Mouse (Mus musculus): ENCODE measurements around the gene Irgq. TPM values are rescaled to one million over a fixed set of nuclear protein-coding genes. Genes with fewer than 3 reads are reported as not detected.

Gene Irgq
- polyA plus RNA-seq, 1 experiment, result 8.2 TPM

GRCm38 (mm10) chr7:24585995-24586394, 55.5 kb downstream of the Irgq start:
- TF ChIP-seq CTCF (IDR thresholded peaks at IDR 0.05; ENCODE audit: low read depth, low read length) (no peak), POLR2A (IDR thresholded peaks at IDR 0.05; ENCODE audit: insufficient read depth, low read length) (no peak), EP300 (IDR thresholded peaks at IDR 0.05; ENCODE audit: insufficient read depth, low read depth, low read length) (no peak)
- peak overlapping the region; percentile 29 for H3K9ac ChIP-seq (ENCODE audit: low read depth, poor library complexity, severe bottlenecking)
- H3K36me3 ChIP-seq (ENCODE audit: control insufficient read depth, insufficient read depth, low read length, poor library complexity, severe bottlenecking), result no peaks in the 10 kb centered on the region
- no peaks in the 10 kb centered on the region for H3K27me3 ChIP-seq (ENCODE audit: control insufficient read depth, insufficient read depth, low read length, poor library complexity, severe bottlenecking)
- no peak overlapping the region for H3K27ac ChIP-seq (ENCODE audit: insufficient read depth, low read length)
- H3K4me3 ChIP-seq (ENCODE audit: low read depth, low read length), result peak overlapping the region; percentile 75
- peaks cover 1% of the 10 kb centered on the region for H3K4me1 ChIP-seq (ENCODE audit: control insufficient read depth, insufficient read depth, low read length)
- H3K9me3 ChIP-seq (replicated peaks; ENCODE audit: control insufficient read depth, insufficient read depth, low read length, poor library complexity, severe bottlenecking), result peaks cover 5% of the 10 kb centered on the region; the same call in 1 of the 2 replicates

- no peak overlapping the region for H3K9ac ChIP-seq (ENCODE audit: low read depth, poor library complexity, severe bottlenecking)
- TF ChIP-seq POLR2A (IDR thresholded peaks at IDR 0.05; ENCODE audit: insufficient read depth, low read length), result no peak
- no peak for TF ChIP-seq CTCF (IDR thresholded peaks at IDR 0.05; ENCODE audit: low read depth, low read length)
- no peak for TF ChIP-seq EP300 (IDR thresholded peaks at IDR 0.05; ENCODE audit: insufficient read depth, low read depth, low read length)
- H3K36me3 ChIP-seq (ENCODE audit: control insufficient read depth, insufficient read depth, low read length, poor library complexity, severe bottlenecking), result no peaks in the 10 kb centered on the region
- peaks cover 1% of the 10 kb centered on the region for H3K4me1 ChIP-seq (ENCODE audit: control insufficient read depth, insufficient read depth, low read length)
- H3K27me3 ChIP-seq (ENCODE audit: control insufficient read depth, insufficient read depth, low read length, poor library complexity, severe bottlenecking), result no peaks in the 10 kb centered on the region
- H3K9me3 ChIP-seq (replicated peaks; ENCODE audit: control insufficient read depth, insufficient read depth, low read length, poor library complexity, severe bottlenecking), result peaks cover 5% of the 10 kb centered on the region; the same call in 1 of the 2 replicates
- peak overlapping the region; percentile 47; the same call in 1 of the 2 replicates for H3K4me3 ChIP-seq (ENCODE audit: low read depth, low read length)
- no peak overlapping the region for H3K27ac ChIP-seq (ENCODE audit: insufficient read depth, low read length)
These were observed 56.3 kb downstream of the Irgq start for GRCm38 (mm10) chr7:24586828-24587227.

GRCm38 (mm10) chr7:24587330-24588105, 57.0 kb downstream of the Irgq start, which contains the start of the genes Ethe1 and Zfp575:
Ethe1 (plus strand) TSS chr7:24587543.
Zfp575 (minus strand) TSS chr7:24587641.
- Histone ChIP-seq H3K27ac (ENCODE audit: insufficient read depth, low read length) (no peak within 1 kb of the TSS), H3K4me1 (ENCODE audit: control insufficient read depth, insufficient read depth, low read length) (peaks cover 1% of the 10 kb centered on the region), H3K9me3 (replicated peaks; ENCODE audit: control insufficient read depth, insufficient read depth, low read length, poor library complexity, severe bottlenecking) (peaks cover 5% of the 10 kb centered on the region; the same call in 1 of the 2 replicates), H3K36me3 (ENCODE audit: control insufficient read depth, insufficient read depth, low read length, poor library complexity, severe bottlenecking) (no peaks in the 10 kb centered on the region), H3K9ac (ENCODE audit: low read depth, poor library complexity, severe bottlenecking) (no peak within 1 kb of the TSS), H3K27me3 (ENCODE audit: control insufficient read depth, insufficient read depth, low read length, poor library complexity, severe bottlenecking) (no peaks in the 10 kb centered on the region), H3K4me3 (ENCODE audit: low read depth, low read length) (peak within 1 kb of the TSS; percentile 47)
- TF ChIP-seq CTCF (IDR thresholded peaks at IDR 0.05; ENCODE audit: low read depth, low read length) (no peak), EP300 (IDR thresholded peaks at IDR 0.05; ENCODE audit: insufficient read depth, low read depth, low read length) (no peak; the same call in 1 of the 2 replicates), POLR2A (IDR thresholded peaks at IDR 0.05; ENCODE audit: insufficient read depth, low read length) (peak; percentile 69)

Other genes with a start within 250 kb of the Irgq start
- 5.6 and 9.0 TPM in 2 replicates for gene Zfp61, start 229.5 kb upstream of the Irgq start, polyA plus RNA-seq (2011; ENCODE audit: insufficient read depth, insufficient read length, low read depth, missing spikeins)
- 4.7 and 5.3 TPM in 2 replicates for gene Zfp94, start 214.0 kb upstream of the Irgq start, polyA plus RNA-seq (2011; ENCODE audit: insufficient read depth, insufficient read length, low read depth, missing spikeins)
- gene Tescl, start 196.8 kb upstream of the Irgq start, polyA plus RNA-seq (2011; ENCODE audit: insufficient read depth, insufficient read length, low read depth, missing spikeins), result not detected in 2 replicates
- not detected in 2 replicates for gene Lypd5, start 181.5 kb upstream of the Irgq start, polyA plus RNA-seq (2011; ENCODE audit: insufficient read depth, insufficient read length, low read depth, missing spikeins)
- gene Kcnn4, start 160.4 kb upstream of the Irgq start, polyA plus RNA-seq (2011; ENCODE audit: insufficient read depth, insufficient read length, low read depth, missing spikeins), result 1.4 and 1.8 TPM in 2 replicates
- 25.5 and 37.9 TPM in 2 replicates for gene Smg9, start 131.1 kb upstream of the Irgq start, polyA plus RNA-seq (2011; ENCODE audit: insufficient read depth, insufficient read length, low read depth, missing spikeins)
- gene Irgc1, start 78.4 kb upstream of the Irgq start, polyA plus RNA-seq (2011; ENCODE audit: insufficient read depth, insufficient read length, low read depth, missing spikeins), result not detected in 2 replicates
- gene Plaur, start 68.2 kb upstream of the Irgq start, polyA plus RNA-seq (2011; ENCODE audit: insufficient read depth, insufficient read length, low read depth, missing spikeins), result 29.5 and 38.0 TPM in 2 replicates
- gene Cadm4, start 48.7 kb upstream of the Irgq start, polyA plus RNA-seq (2011; ENCODE audit: insufficient read depth, insufficient read length, low read depth, missing spikeins), result 10.4 and 12.2 TPM in 2 replicates
- 12.3 and 13.1 TPM in 2 replicates for gene Zfp428, start 23.7 kb upstream of the Irgq start, polyA plus RNA-seq (2011; ENCODE audit: insufficient read depth, insufficient read length, low read depth, missing spikeins)
- gene AC161166.1, start 18.2 kb upstream of the Irgq start, polyA plus RNA-seq (2011; ENCODE audit: insufficient read depth, insufficient read length, low read depth, missing spikeins), result not detected in 2 replicates
- gene Pinlyp, start 15.4 kb downstream of the Irgq start, polyA plus RNA-seq (2011; ENCODE audit: insufficient read depth, insufficient read length, low read depth, missing spikeins), result 1.1 TPM in 1 of 2 replicates, not detected in the other
- 84.8 and 85.8 TPM in 2 replicates for gene Xrcc1, start 15.6 kb downstream of the Irgq start, polyA plus RNA-seq (2011; ENCODE audit: insufficient read depth, insufficient read length, low read depth, missing spikeins)
- 13.4 and 15.5 TPM in 2 replicates for gene Ethe1, start 56.9 kb downstream of the Irgq start, polyA plus RNA-seq (2011; ENCODE audit: insufficient read depth, insufficient read length, low read depth, missing spikeins)
- gene Zfp575, start 57.0 kb downstream of the Irgq start, polyA plus RNA-seq (2011; ENCODE audit: insufficient read depth, insufficient read length, low read depth, missing spikeins), result 0.88 and 1.4 TPM in 2 replicates
- gene Phldb3, start 80.1 kb downstream of the Irgq start, polyA plus RNA-seq (2011; ENCODE audit: insufficient read depth, insufficient read length, low read depth, missing spikeins), result 5.6 and 7.1 TPM in 2 replicates
- 0.48 and 0.81 TPM in 2 replicates for gene Lypd3, start 105.9 kb downstream of the Irgq start, polyA plus RNA-seq (2011; ENCODE audit: insufficient read depth, insufficient read length, low read depth, missing spikeins)
- gene Tex101, start 146.0 kb downstream of the Irgq start, polyA plus RNA-seq (2011; ENCODE audit: insufficient read depth, insufficient read length, low read depth, missing spikeins), result 0.85 and 1.5 TPM in 2 replicates
- gene BC049730, start 178.6 kb downstream of the Irgq start, polyA plus RNA-seq (2011; ENCODE audit: insufficient read depth, insufficient read length, low read depth, missing spikeins), result not detected in 2 replicates
- not detected in 2 replicates for gene Gm4763, start 196.2 kb downstream of the Irgq start, polyA plus RNA-seq (2011; ENCODE audit: insufficient read depth, insufficient read length, low read depth, missing spikeins)
- gene Cd177, start 229.6 kb downstream of the Irgq start, polyA plus RNA-seq (2011; ENCODE audit: insufficient read depth, insufficient read length, low read depth, missing spikeins), result not detected in 2 replicates
- not detected in 2 replicates for gene Ceacam10, start 246.5 kb downstream of the Irgq start, polyA plus RNA-seq (2011; ENCODE audit: insufficient read depth, insufficient read length, low read depth, missing spikeins)